Mouse (Mus musculus): ENCODE results near the gene Dnm1l. TPM values are rescaled to one million over a fixed set of nuclear protein-coding genes. Genes with fewer than 3 reads are reported as not detected.

Gene Dnm1l
- total and polyA plus RNA-seq, 3 experiments, result 25.1 to 154 (median 104) TPM

DNA sequence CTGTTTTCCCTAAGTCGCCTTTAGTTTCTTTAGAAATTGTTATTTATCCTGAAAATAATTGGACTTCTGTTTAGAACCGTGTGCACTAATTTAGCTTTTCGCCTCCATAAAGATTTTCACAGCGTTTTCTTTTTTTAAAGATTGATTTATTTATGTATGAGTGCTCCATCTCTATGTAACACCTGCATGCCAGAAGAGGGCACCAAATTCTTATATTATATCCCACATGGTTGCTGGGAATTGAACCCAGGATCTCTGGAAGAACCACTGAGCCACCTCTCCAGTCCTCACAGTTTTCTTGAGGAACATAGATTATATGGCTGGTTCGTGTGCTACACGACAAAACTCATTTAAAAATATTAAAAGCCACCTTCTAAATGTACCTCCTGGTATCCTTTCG lies 54.9 kb downstream of the Dnm1l start:
- no peaks in the 10 kb centered on the region for H3K27me3 ChIP-seq (ENCODE audit: insufficient read depth, low read length)
- TF ChIP-seq TAL1 (conservative IDR thresholded peaks at IDR 0.05; ENCODE audit: low read depth, low read length), result no peak
- no peak for TF ChIP-seq POLR2AphosphoS5 (IDR thresholded peaks at IDR 0.05; ENCODE audit: insufficient replicate concordance, low read depth, low read length)
- no peak for TF ChIP-seq CTCF (IDR thresholded peaks at IDR 0.05; ENCODE audit: low read depth, low read length)
- no peak for TF ChIP-seq GATA2 (IDR thresholded peaks at IDR 0.05; ENCODE audit: borderline replicate concordance, low read depth, low read length)
- no peak for TF ChIP-seq GATA1 (IDR thresholded peaks at IDR 0.05; ENCODE audit: borderline replicate concordance, low read length)
- DNase-seq (ENCODE audit: low spot score) (no peak), ATAC-seq (ENCODE audit: extremely low read depth, insufficient number of reproducible peaks, low FRiP score, poor library complexity, severe bottlenecking) (no peak)
- H3K4me3 ChIP-seq (ENCODE audit: low read depth, low read length), result peak overlapping the region; percentile 93
- H3K9me3 ChIP-seq (replicated peaks), result no peaks in the 10 kb centered on the region
- H3K36me3 ChIP-seq (replicated peaks), result peaks cover 28% of the 10 kb centered on the region
- H3K4me1 ChIP-seq (ENCODE audit: insufficient read depth, low read depth, low read length), result peaks cover 18% of the 10 kb centered on the region

DNA sequence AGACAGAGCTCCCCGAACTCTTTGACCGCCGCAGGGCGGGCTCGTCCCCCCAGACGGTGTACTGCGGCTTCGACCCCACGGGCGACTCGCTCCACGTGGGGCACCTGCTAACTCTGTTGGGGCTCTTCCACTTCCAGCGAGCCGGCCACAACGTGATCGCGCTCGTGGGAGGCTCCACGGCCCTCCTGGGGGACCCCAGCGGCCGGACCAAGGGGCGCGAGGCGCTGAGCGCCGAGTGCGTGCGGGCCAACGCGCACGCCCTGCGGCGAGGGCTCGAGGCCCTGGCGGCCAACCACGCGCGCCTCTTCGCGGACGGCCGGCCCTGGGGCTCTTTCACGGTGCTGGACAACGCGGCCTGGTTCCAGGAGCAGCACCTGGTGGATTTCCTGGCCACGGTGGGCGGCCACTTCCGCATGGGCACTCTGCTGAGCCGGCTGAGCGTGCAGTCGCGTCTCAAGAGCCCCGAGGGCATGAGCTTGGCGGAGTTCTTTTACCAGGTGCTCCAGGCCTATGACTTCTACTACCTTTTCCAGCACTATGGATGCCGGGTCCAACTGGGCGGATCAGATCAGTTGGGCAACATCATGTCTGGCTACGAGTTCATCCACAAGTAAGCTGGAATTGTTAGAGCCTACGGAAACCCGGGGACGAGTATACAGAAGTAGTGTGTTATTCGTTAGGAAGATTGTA lies 55.5 kb downstream of the Dnm1l start:
- H3K36me3 ChIP-seq (replicated peaks), result peaks cover 24% of the 10 kb centered on the region
- DNase-seq (ENCODE audit: low spot score) (peak; percentile 9), ATAC-seq (ENCODE audit: extremely low read depth, insufficient number of reproducible peaks, low FRiP score, poor library complexity, severe bottlenecking) (0 out of 2 replicates have a peak, but pooled peaks have one; percentile 8)
- H3K27me3 ChIP-seq (ENCODE audit: insufficient read depth, low read length), result no peaks in the 10 kb centered on the region
- no peak for TF ChIP-seq CTCF (IDR thresholded peaks at IDR 0.05; ENCODE audit: low read depth, low read length)
- TF ChIP-seq TAL1 (conservative IDR thresholded peaks at IDR 0.05; ENCODE audit: low read depth, low read length), result no peak
- TF ChIP-seq POLR2AphosphoS5 (IDR thresholded peaks at IDR 0.05; ENCODE audit: insufficient replicate concordance, low read depth, low read length), result no peak
- TF ChIP-seq GATA1 (IDR thresholded peaks at IDR 0.05; ENCODE audit: borderline replicate concordance, low read length), result no peak
- TF ChIP-seq GATA2 (IDR thresholded peaks at IDR 0.05; ENCODE audit: borderline replicate concordance, low read depth, low read length), result no peak
- H3K4me3 ChIP-seq (ENCODE audit: low read depth, low read length), result peak overlapping the region; percentile 93
- no peaks in the 10 kb centered on the region for H3K9me3 ChIP-seq (replicated peaks)
- H3K4me1 ChIP-seq (ENCODE audit: insufficient read depth, low read depth, low read length), result peaks cover 18% of the 10 kb centered on the region

DNA sequence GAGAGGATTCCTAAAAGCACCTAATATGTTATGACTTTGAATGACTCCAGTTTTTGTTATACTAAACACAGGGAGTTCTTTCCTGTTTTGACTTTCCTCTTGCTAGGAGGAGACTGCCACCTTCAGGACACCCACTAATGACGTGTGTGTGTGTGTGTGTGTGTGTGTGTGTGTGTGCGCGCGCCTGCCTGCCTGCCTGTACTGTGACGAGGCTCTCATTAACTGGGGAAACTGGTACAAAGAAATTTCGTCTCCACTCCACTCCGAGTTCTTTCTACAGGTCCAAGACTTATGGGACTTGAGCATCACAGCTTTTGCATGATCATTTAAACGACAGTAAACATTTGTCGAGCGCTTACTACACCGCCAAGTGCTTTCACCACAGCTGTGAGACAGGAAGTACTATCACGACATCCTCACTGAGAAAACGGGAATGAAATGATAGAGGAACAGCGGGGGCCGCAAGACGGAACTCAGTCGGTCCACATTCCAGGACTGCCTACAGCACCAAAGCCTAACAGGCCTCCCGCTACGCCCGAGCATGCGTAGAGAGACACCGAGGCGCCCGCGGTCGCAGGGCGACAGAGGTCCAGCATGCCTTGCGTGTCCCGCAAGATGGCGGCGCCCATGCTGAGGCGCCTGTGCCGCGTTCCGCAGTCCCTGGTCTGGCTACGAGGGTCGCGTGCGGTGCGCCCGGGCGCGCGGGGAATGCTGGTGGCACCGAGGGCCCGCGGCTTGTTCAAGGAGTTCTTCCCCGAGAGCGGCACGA lies 56.2 kb downstream of the Dnm1l start, which contains the start of gene Yars2:
Gene Yars2, plus strand, starts transcription at position 597 of the 769 bp plus-strand sequence.
- TF ChIP-seq GATA1 (IDR thresholded peaks at IDR 0.05; ENCODE audit: borderline replicate concordance, low read length) (no peak), CTCF (IDR thresholded peaks at IDR 0.05; ENCODE audit: low read depth, low read length) (no peak), POLR2AphosphoS5 (IDR thresholded peaks at IDR 0.05; ENCODE audit: insufficient replicate concordance, low read depth, low read length) (no peak; the same call in 1 of the 2 replicates), TAL1 (conservative IDR thresholded peaks at IDR 0.05; ENCODE audit: low read depth, low read length) (no peak), GATA2 (IDR thresholded peaks at IDR 0.05; ENCODE audit: borderline replicate concordance, low read depth, low read length) (no peak)
- DNase-seq (ENCODE audit: low spot score) (peak; percentile 85), ATAC-seq (ENCODE audit: extremely low read depth, insufficient number of reproducible peaks, low FRiP score, poor library complexity, severe bottlenecking) (peak; percentile 92)
- H3K4me1 ChIP-seq (ENCODE audit: insufficient read depth, low read depth, low read length), result peaks cover 18% of the 10 kb centered on the region
- peaks cover 16% of the 10 kb centered on the region for H3K36me3 ChIP-seq (replicated peaks)
- H3K9me3 ChIP-seq (replicated peaks), result no peaks in the 10 kb centered on the region
- H3K4me3 ChIP-seq (ENCODE audit: low read depth, low read length), result peak within 1 kb of the TSS; percentile 93
- H3K27me3 ChIP-seq (ENCODE audit: insufficient read depth, low read length), result peaks cover 3% of the 10 kb centered on the region; the same call in 1 of the 2 replicates

DNA sequence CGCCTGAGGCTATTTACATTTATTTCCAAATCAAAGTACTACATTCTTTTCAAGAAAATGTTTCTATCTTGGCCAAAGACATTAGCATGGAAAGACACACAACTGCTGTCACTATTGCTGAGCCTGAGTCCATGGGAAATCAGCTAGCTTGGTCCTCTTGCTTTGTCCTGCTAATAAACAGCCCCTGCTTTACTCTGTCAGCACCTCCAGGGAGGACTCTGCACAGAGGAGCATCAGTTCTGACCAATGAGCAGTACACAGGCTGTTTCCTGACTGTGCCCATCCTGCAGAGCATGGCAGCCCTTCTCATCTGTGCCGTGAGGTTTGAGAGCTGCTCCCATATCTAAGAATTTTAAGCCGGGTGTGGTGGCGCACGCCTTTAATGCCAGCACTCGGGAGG lies 85.0 kb downstream of the Dnm1l start:
- Histone ChIP-seq H3K4me3 (ENCODE audit: low read depth, low read length) (no peak overlapping the region), H3K36me3 (replicated peaks) (peaks cover 19% of the 10 kb centered on the region), H3K27me3 (ENCODE audit: insufficient read depth, low read length) (no peaks in the 10 kb centered on the region), H3K9me3 (replicated peaks) (no peaks in the 10 kb centered on the region), H3K4me1 (ENCODE audit: insufficient read depth, low read depth, low read length) (no peaks in the 10 kb centered on the region)
- DNase-seq (ENCODE audit: low spot score) (no peak), ATAC-seq (ENCODE audit: extremely low read depth, insufficient number of reproducible peaks, low FRiP score, poor library complexity, severe bottlenecking) (no peak)
- TF ChIP-seq GATA2 (IDR thresholded peaks at IDR 0.05; ENCODE audit: borderline replicate concordance, low read depth, low read length), result no peak
- TF ChIP-seq GATA1 (IDR thresholded peaks at IDR 0.05; ENCODE audit: borderline replicate concordance, low read length), result no peak
- TF ChIP-seq CTCF (IDR thresholded peaks at IDR 0.05; ENCODE audit: low read depth, low read length), result no peak
- TF ChIP-seq POLR2AphosphoS5 (IDR thresholded peaks at IDR 0.05; ENCODE audit: insufficient replicate concordance, low read depth, low read length), result no peak
- TF ChIP-seq TAL1 (conservative IDR thresholded peaks at IDR 0.05; ENCODE audit: low read depth, low read length), result no peak

DNA sequence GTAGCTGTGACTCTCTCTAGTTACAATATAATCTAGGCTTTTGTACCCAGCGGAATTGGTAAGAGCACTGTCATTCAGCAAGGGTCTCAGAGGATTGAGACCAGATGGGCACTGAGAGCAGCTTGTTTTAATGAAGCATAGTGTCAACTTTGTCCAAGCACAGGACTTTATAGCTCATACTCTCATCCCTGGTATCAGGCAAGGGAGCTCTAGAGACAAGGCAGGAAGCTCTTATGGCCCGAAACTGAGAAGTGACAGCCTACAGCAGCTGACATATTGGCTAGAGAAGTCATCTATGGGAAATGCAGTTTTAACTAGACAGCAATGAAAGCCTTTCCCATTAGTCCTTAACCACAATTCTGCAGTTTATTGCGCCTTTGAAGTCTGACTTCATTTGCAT lies 85.8 kb downstream of the Dnm1l start:
- H3K4me1 ChIP-seq (ENCODE audit: insufficient read depth, low read depth, low read length), result no peaks in the 10 kb centered on the region
- no peaks in the 10 kb centered on the region for H3K9me3 ChIP-seq (replicated peaks)
- no peak for ATAC-seq (ENCODE audit: extremely low read depth, insufficient number of reproducible peaks, low FRiP score, poor library complexity, severe bottlenecking)
- peaks cover 23% of the 10 kb centered on the region for H3K36me3 ChIP-seq (replicated peaks)
- H3K4me3 ChIP-seq (ENCODE audit: low read depth, low read length), result no peak overlapping the region
- H3K27me3 ChIP-seq (ENCODE audit: insufficient read depth, low read length), result no peaks in the 10 kb centered on the region
- DNase-seq (ENCODE audit: low spot score), result no peak
- TF ChIP-seq GATA1 (IDR thresholded peaks at IDR 0.05; ENCODE audit: borderline replicate concordance, low read length), result no peak
- TF ChIP-seq GATA2 (IDR thresholded peaks at IDR 0.05; ENCODE audit: borderline replicate concordance, low read depth, low read length), result no peak
- TF ChIP-seq POLR2AphosphoS5 (IDR thresholded peaks at IDR 0.05; ENCODE audit: insufficient replicate concordance, low read depth, low read length), result no peak
- no peak for TF ChIP-seq TAL1 (conservative IDR thresholded peaks at IDR 0.05; ENCODE audit: low read depth, low read length)
- TF ChIP-seq CTCF (IDR thresholded peaks at IDR 0.05; ENCODE audit: low read depth, low read length), result no peak

DNA sequence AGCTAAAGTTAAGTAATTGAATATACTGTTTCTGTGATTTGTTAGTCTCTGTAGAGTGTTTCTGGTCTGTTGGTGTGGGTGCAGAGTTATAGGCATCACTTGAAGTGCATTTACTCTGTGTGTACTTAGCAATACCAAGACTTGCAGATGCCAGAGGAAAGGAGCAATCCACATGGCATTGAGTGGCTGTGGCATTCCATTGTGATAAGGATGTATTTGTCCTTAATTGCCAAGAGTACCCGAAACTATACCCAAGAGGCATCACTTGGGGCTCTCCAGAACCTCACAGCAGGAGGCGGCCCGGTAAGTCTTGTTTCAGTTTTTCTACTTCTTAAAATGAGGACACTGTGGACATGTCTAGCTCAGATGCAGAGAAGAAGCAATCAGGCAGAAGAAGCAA lies 96.3 kb downstream of the Dnm1l start:
- Histone ChIP-seq H3K27me3 (ENCODE audit: insufficient read depth, low read length) (no peaks in the 10 kb centered on the region), H3K9me3 (replicated peaks) (no peaks in the 10 kb centered on the region), H3K4me3 (ENCODE audit: low read depth, low read length) (no peak overlapping the region), H3K36me3 (replicated peaks) (peaks cover 43% of the 10 kb centered on the region), H3K4me1 (ENCODE audit: insufficient read depth, low read depth, low read length) (no peaks in the 10 kb centered on the region)
- DNase-seq (ENCODE audit: low spot score) (no peak), ATAC-seq (ENCODE audit: extremely low read depth, insufficient number of reproducible peaks, low FRiP score, poor library complexity, severe bottlenecking) (no peak)
- TF ChIP-seq TAL1 (conservative IDR thresholded peaks at IDR 0.05; ENCODE audit: low read depth, low read length) (no peak), POLR2AphosphoS5 (IDR thresholded peaks at IDR 0.05; ENCODE audit: insufficient replicate concordance, low read depth, low read length) (no peak), GATA1 (IDR thresholded peaks at IDR 0.05; ENCODE audit: borderline replicate concordance, low read length) (no peak), GATA2 (IDR thresholded peaks at IDR 0.05; ENCODE audit: borderline replicate concordance, low read depth, low read length) (no peak), CTCF (IDR thresholded peaks at IDR 0.05; ENCODE audit: low read depth, low read length) (no peak)

Other genes with a start within 250 kb of the Dnm1l start
- 15.4 and 19.6 TPM in 2 replicates for gene Pkp2, start 145.6 kb downstream of the Dnm1l start, total RNA-seq (2014; fragmentation: Nextera tagmentation)
- 19.5 and 19.8 TPM in 2 replicates for gene Pkp2, start 145.6 kb downstream of the Dnm1l start, total RNA-seq (2017)
- gene Pkp2, start 145.6 kb downstream of the Dnm1l start, polyA plus RNA-seq (2012), result 12.1 and 16.8 TPM in 2 replicates
- 16.4 and 26.2 TPM in 2 replicates for gene Yars2, start 56.0 kb downstream of the Dnm1l start, total RNA-seq (2014; fragmentation: Nextera tagmentation)
- 24.2 and 26.3 TPM in 2 replicates for gene Yars2, start 56.0 kb downstream of the Dnm1l start, total RNA-seq (2017)
- 37.8 and 45.0 TPM in 2 replicates for gene Yars2, start 56.0 kb downstream of the Dnm1l start, polyA plus RNA-seq (2012)
- 1.1 TPM in 1 of 2 replicates, not detected in the other for gene Fgd4, start 241.6 kb upstream of the Dnm1l start, total RNA-seq (2014; fragmentation: Nextera tagmentation)
- 0.23 and 0.44 TPM in 2 replicates for gene Fgd4, start 241.6 kb upstream of the Dnm1l start, total RNA-seq (2017)
- gene Fgd4, start 241.6 kb upstream of the Dnm1l start, polyA plus RNA-seq (2012), result 0.03 TPM in 1 of 2 replicates, not detected in the other